Mouse (Mus musculus) neural tube, embryonic 11.5 days (tissue): ENCODE data around the gene Gm26727. TPM values are rescaled to one million over a fixed set of nuclear protein-coding genes. Genes with fewer than 3 reads are reported as not detected.
"Not testable (repeated sequence)": the region's sequence is repeated elsewhere in the genome, so short reads cannot be mapped to it uniquely, and the experiment has no call there.

Experiments used
- ATAC-seq: fragments of 200-750 bp; cut with Nextera tagmentation; 2 replicates; pipeline ENCODE4 v1.8.0; 2017; ENCODE audit warnings: moderate number of reproducible peaks, mild to moderate bottlenecking, moderate TSS enrichment, moderate library complexity; ENCODE audit not compliant: insufficient read depth, low FRiP score, low TSS enrichment
- DNase-seq: peaks from one replicate; pipeline ENCODE4 v3.0.0-alpha.2; 2015; ENCODE audit warnings: low spot score
- H3K27ac ChIP-seq: fragments of 300-500 bp; sonication (generic); 2 replicates; pipeline ENCODE4 v1.5.1; 2014; ENCODE audit warnings: low read depth, mild to moderate bottlenecking, low read length
- H3K27me3 ChIP-seq: fragments of 300-500 bp; sonication (generic); 2 replicates; pipeline ENCODE4 v1.6.1; 2014; ENCODE audit warnings: mild to moderate bottlenecking, low read length, mixed read lengths; ENCODE audit not compliant: control insufficient read depth, insufficient read depth
- H3K36me3 ChIP-seq: fragments of 300-500 bp; sonication (generic); 2 replicates; pipeline ENCODE4 v1.6.1; 2014; ENCODE audit warnings: mild to moderate bottlenecking, low read length, moderate library complexity, mixed read lengths; ENCODE audit not compliant: control insufficient read depth, insufficient read depth
- H3K4me1 ChIP-seq: fragments of 300-500 bp; sonication (generic); 2 replicates; pipeline ENCODE4 v1.6.1; 2014; ENCODE audit warnings: low read length, mixed read lengths; ENCODE audit not compliant: control insufficient read depth, insufficient read depth
- H3K4me2 ChIP-seq: fragments of 300-500 bp; sonication (generic); 2 replicates; pipeline ENCODE4 v1.6.1; 2014; ENCODE audit warnings: low read depth, mild to moderate bottlenecking, moderate library complexity
- H3K4me3 ChIP-seq: fragments of 300-500 bp; sonication (generic); 2 replicates; pipeline ENCODE4 v1.5.1; 2014; ENCODE audit warnings: low read depth, low read length
- H3K9ac ChIP-seq: fragments of 300-500 bp; sonication (generic); 2 replicates; pipeline ENCODE4 v1.6.1; 2014; ENCODE audit warnings: mild to moderate bottlenecking, low read length
- H3K9me3 ChIP-seq: fragments of 300-500 bp; sonication (generic); 2 replicates; pipeline ENCODE4 v1.6.1; 2016; ENCODE audit warnings: low read length; ENCODE audit not compliant: control insufficient read depth
- WGBS: fragments of 180-500 bp; shearing (Covaris S2); extraction: QIAGEN DNeasy Blood & Tissue Kit; methylation state at CpG from one replicate; pipeline ENCODE4 v1.1.7; 2014; 5-methylcytosine and 5-hydroxymethylcytosine counted together
- polyA plus RNA-seq: library from polyadenylated mRNA; unstranded; fragments of >200 nt; fragmentation: Nextera tagmentation; extraction: Ambion mirVana; gene quantifications from 2 replicates; pipeline ENCODE4 v1.2.1, GENCODE M21; 2014

Gene Gm26727
- polyA plus RNA-seq, 1 experiment from 2014 or later: not detected

- no peaks in the 10 kb centered on the region for H3K36me3 ChIP-seq
- no peaks in the 10 kb centered on the region for H3K4me1 ChIP-seq
- no peaks in the 10 kb centered on the region for H3K9me3 ChIP-seq
- H3K27me3 ChIP-seq: no peaks in the 10 kb centered on the region
- WGBS: 88% methylated on average over 8 of the region's 8 CpGs
- H3K4me2 ChIP-seq: no peak overlapping the region
- H3K27ac ChIP-seq: no peak overlapping the region
- no peak overlapping the region for H3K4me3 ChIP-seq
- ATAC-seq (no peak), DNase-seq (no peak)
- H3K9ac ChIP-seq: no peak overlapping the region
These were observed 5.3 kb upstream of the Gm26727 start for GRCm38 (mm10) chr2:67438309-67438708.

DNA sequence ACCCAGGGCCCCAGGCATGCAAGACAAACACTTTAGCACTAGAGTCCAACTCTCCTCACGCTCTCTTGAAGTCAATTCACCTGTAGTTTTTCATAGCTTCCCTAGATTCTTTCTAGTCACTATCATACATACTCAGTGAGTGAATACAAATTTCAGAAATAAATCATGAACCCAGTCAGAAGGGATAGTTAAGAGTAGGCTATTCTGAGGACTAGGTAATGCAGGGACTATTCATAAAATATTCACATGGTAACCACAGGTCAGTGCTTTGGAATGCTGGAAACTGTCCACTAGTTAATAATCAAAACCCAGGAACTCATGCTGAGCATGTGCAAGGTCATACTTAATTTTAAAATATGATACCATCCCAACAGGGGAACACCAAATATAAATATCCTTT is 10.2 kb downstream of the Gm26727 start:
- Histone ChIP-seq H3K9me3 (no peaks in the 10 kb centered on the region), H3K27ac (no peak overlapping the region), H3K4me1 (no peaks in the 10 kb centered on the region), H3K36me3 (no peaks in the 10 kb centered on the region), H3K9ac (no peak overlapping the region), H3K27me3 (no peaks in the 10 kb centered on the region), H3K4me3 (no peak overlapping the region), H3K4me2 (no peak overlapping the region)
- ATAC-seq: no peak
- 88% methylated on average over 1 of the region's 1 CpGs for WGBS
- no peak for DNase-seq

- H3K9ac ChIP-seq: no peak overlapping the region
- H3K4me1 ChIP-seq: no peaks in the 10 kb centered on the region
- no peaks in the 10 kb centered on the region for H3K36me3 ChIP-seq
- no peak overlapping the region for H3K27ac ChIP-seq
- no peaks in the 10 kb centered on the region for H3K27me3 ChIP-seq
- no peak overlapping the region for H3K4me3 ChIP-seq
- DNase-seq (no peak), ATAC-seq (no peak)
- no peak overlapping the region for H3K4me2 ChIP-seq
- H3K9me3 ChIP-seq: no peaks in the 10 kb centered on the region
These were observed 12.1 kb downstream of the Gm26727 start for GRCm38 (mm10) chr2:67420853-67421252.

GRCm38 (mm10) chr2:67413425-67413824 is 19.6 kb downstream of the Gm26727 start, which contains the start of gene Gm21830:
TSS of gene Gm21830 (plus strand) at chr2:67413725.
- H3K9me3 ChIP-seq, H3K4me2 ChIP-seq, H3K4me1 ChIP-seq, H3K27ac ChIP-seq, H3K9ac ChIP-seq, H3K4me3 ChIP-seq, DNase-seq, H3K36me3 ChIP-seq, H3K27me3 ChIP-seq, ATAC-seq: not testable (repeated sequence)
- no CpG with 5 or more reads among the region's 1 CpGs for WGBS

Other genes with a start within 250 kb of the Gm26727 start
- gene Gm21830, start 19.5 kb downstream of the Gm26727 start, polyA plus RNA-seq: not detected in 2 replicates
- not detected in 2 replicates for gene Xirp2, start 12.8 kb upstream of the Gm26727 start, polyA plus RNA-seq
- 21.1 and 23.7 TPM in 2 replicates for gene B3galt1, start 132.7 kb upstream of the Gm26727 start, polyA plus RNA-seq